Mouse (Mus musculus): Measurements from ENCODE around the gene Gpr34. TPM values are rescaled to one million over a fixed set of nuclear protein-coding genes. Genes with fewer than 3 reads are reported as not detected.

Gpr34 gene
- polyA plus RNA-seq, 1 experiment from 2014 or later, result 2.4 TPM

- H3K4me1 ChIP-seq (ENCODE audit: control insufficient read depth, insufficient read depth, low read length), result no peaks in the 10 kb centered on the region
- H3K36me3 ChIP-seq (ENCODE audit: control insufficient read depth, insufficient read depth, low read length), result no peaks in the 10 kb centered on the region
- H3K4me3 ChIP-seq (replicated peaks; ENCODE audit: low read length), result no peak overlapping the region
- no peaks in the 10 kb centered on the region for H3K9me3 ChIP-seq (replicated peaks; ENCODE audit: control insufficient read depth, low read length)
- H3K27me3 ChIP-seq (ENCODE audit: control insufficient read depth, insufficient read depth, low read length), result no peaks in the 10 kb centered on the region; the same call in 1 of the 2 replicates
- H3K27ac ChIP-seq (ENCODE audit: low read length), result no peak overlapping the region
- no peak overlapping the region for H3K4me2 ChIP-seq (ENCODE audit: low read depth, low read length)
- WGBS, result 5% methylated on average over 1 of the region's 1 CpGs
- no peak for ATAC-seq (ENCODE audit: insufficient read depth, low FRiP score)
- no peak overlapping the region for H3K9ac ChIP-seq (ENCODE audit: low read length)
Measured at GRCm38 (mm10) chrX:13656721-13657120, 24.8 kb downstream of the Gpr34 start.

DNA sequence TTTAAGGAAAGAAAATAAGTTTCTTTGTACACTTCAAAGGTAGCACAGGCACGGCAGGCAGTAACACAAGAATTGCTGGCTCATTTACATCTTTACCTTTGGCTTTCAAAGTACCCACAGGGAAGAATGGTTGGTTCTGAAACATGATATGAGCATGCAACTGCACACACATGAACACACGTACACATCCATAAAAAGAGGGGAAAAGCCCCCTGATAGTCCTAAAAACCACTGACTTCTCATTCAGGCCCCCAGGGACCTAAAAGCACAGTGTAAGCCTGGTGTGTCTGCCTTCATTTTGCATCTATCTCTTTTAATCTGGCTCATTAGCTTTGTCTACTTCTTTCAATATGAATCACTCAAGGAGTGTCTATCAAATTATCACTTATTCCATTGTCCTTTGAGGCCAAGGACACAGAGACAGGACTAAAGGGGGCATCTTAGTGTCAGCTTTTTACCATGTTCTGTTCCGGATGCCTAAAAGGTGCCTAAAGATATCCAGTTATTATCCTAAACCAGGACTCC is 26.8 kb downstream of the Gpr34 start:
- H3K4me3 ChIP-seq (replicated peaks; ENCODE audit: low read length), result no peak overlapping the region
- no peaks in the 10 kb centered on the region for H3K9me3 ChIP-seq (replicated peaks; ENCODE audit: control insufficient read depth, low read length)
- ATAC-seq (ENCODE audit: insufficient read depth, low FRiP score), result no peak
- no peaks in the 10 kb centered on the region for H3K36me3 ChIP-seq (ENCODE audit: control insufficient read depth, insufficient read depth, low read length)
- H3K4me1 ChIP-seq (ENCODE audit: control insufficient read depth, insufficient read depth, low read length), result no peaks in the 10 kb centered on the region
- 73% methylated on average over 3 of the region's 3 CpGs for WGBS
- H3K9ac ChIP-seq (ENCODE audit: low read length), result no peak overlapping the region
- H3K4me2 ChIP-seq (ENCODE audit: low read depth, low read length), result no peak overlapping the region
- H3K27ac ChIP-seq (ENCODE audit: low read length), result no peak overlapping the region
- no peaks in the 10 kb centered on the region; the same call in 1 of the 2 replicates for H3K27me3 ChIP-seq (ENCODE audit: control insufficient read depth, insufficient read depth, low read length)

- ATAC-seq (ENCODE audit: insufficient read depth, low FRiP score), result no peak
- no peak overlapping the region for H3K9ac ChIP-seq (ENCODE audit: low read length)
- no peak overlapping the region for H3K4me3 ChIP-seq (replicated peaks; ENCODE audit: low read length)
- H3K4me1 ChIP-seq (ENCODE audit: control insufficient read depth, insufficient read depth, low read length), result no peaks in the 10 kb centered on the region
- H3K27ac ChIP-seq (ENCODE audit: low read length), result no peak overlapping the region
- H3K27me3 ChIP-seq (ENCODE audit: control insufficient read depth, insufficient read depth, low read length), result no peaks in the 10 kb centered on the region; the same call in 1 of the 2 replicates
- no peak overlapping the region for H3K4me2 ChIP-seq (ENCODE audit: low read depth, low read length)
- H3K36me3 ChIP-seq (ENCODE audit: control insufficient read depth, insufficient read depth, low read length), result no peaks in the 10 kb centered on the region
- WGBS, result 76% methylated on average over 4 of the region's 4 CpGs
- H3K9me3 ChIP-seq (replicated peaks; ENCODE audit: control insufficient read depth, low read length), result no peaks in the 10 kb centered on the region
Measured at GRCm38 (mm10) chrX:13659201-13659890, 27.5 kb downstream of the Gpr34 start.

- Histone ChIP-seq H3K4me3 (replicated peaks; ENCODE audit: low read length) (no peak within 1 kb of the TSS), H3K36me3 (ENCODE audit: control insufficient read depth, insufficient read depth, low read length) (no peaks in the 10 kb centered on the region), H3K4me2 (ENCODE audit: low read depth, low read length) (no peak within 1 kb of the TSS), H3K9me3 (replicated peaks; ENCODE audit: control insufficient read depth, low read length) (no peaks in the 10 kb centered on the region), H3K9ac (ENCODE audit: low read length) (no peak within 1 kb of the TSS), H3K27me3 (ENCODE audit: control insufficient read depth, insufficient read depth, low read length) (no peaks in the 10 kb centered on the region; the same call in 1 of the 2 replicates), H3K4me1 (ENCODE audit: control insufficient read depth, insufficient read depth, low read length) (no peaks in the 10 kb centered on the region), H3K27ac (ENCODE audit: low read length) (no peak within 1 kb of the TSS)
- ATAC-seq (ENCODE audit: insufficient read depth, low FRiP score), result no peak
- WGBS, result 88% methylated on average over 5 of the region's 5 CpGs
Measured at GRCm38 (mm10) chrX:13661063-13661462, 29.2 kb downstream of the Gpr34 start, which contains the start of gene Gpr82. Gene Gpr82, plus strand, starts transcription at chrX:13661363.

- no peak overlapping the region for H3K4me2 ChIP-seq (ENCODE audit: low read depth, low read length)
- no peaks in the 10 kb centered on the region for H3K27me3 ChIP-seq (ENCODE audit: control insufficient read depth, insufficient read depth, low read length)
- H3K27ac ChIP-seq (ENCODE audit: low read length), result no peak overlapping the region
- no peak overlapping the region for H3K9ac ChIP-seq (ENCODE audit: low read length)
- no peaks in the 10 kb centered on the region for H3K9me3 ChIP-seq (replicated peaks; ENCODE audit: control insufficient read depth, low read length)
- WGBS, result 80% methylated on average over 5 of the region's 5 CpGs
- ATAC-seq (ENCODE audit: insufficient read depth, low FRiP score), result no peak
- H3K36me3 ChIP-seq (ENCODE audit: control insufficient read depth, insufficient read depth, low read length), result no peaks in the 10 kb centered on the region
- H3K4me1 ChIP-seq (ENCODE audit: control insufficient read depth, insufficient read depth, low read length), result no peaks in the 10 kb centered on the region
- H3K4me3 ChIP-seq (replicated peaks; ENCODE audit: low read length), result no peak overlapping the region
Measured at GRCm38 (mm10) chrX:13668867-13669266, 37.0 kb downstream of the Gpr34 start.

DNA sequence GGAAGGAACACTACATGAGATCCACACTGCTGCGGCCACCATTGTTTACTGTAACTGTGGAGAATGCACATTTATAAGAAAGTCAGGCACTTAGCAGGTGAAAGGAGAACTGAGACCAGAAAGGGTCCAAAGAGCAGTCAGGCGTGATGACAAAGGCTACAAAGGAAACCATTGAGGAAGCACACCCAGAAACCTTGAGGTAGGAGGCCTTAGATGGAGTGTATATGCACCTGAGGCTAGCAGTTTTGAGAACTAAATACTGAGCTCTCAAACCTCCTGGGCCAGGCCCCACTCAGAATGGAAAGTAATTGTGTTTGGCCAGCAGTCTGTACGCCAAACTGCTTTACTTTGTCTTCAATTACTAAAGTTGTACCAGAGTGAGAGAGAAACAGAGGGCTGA is 38.5 kb downstream of the Gpr34 start:
- 69% methylated on average over 3 of the region's 3 CpGs for WGBS
- H3K36me3 ChIP-seq (ENCODE audit: control insufficient read depth, insufficient read depth, low read length), result no peaks in the 10 kb centered on the region
- no peaks in the 10 kb centered on the region for H3K4me1 ChIP-seq (ENCODE audit: control insufficient read depth, insufficient read depth, low read length)
- H3K27ac ChIP-seq (ENCODE audit: low read length), result no peak overlapping the region
- H3K27me3 ChIP-seq (ENCODE audit: control insufficient read depth, insufficient read depth, low read length), result no peaks in the 10 kb centered on the region
- no peak overlapping the region for H3K9ac ChIP-seq (ENCODE audit: low read length)
- no peaks in the 10 kb centered on the region for H3K9me3 ChIP-seq (replicated peaks; ENCODE audit: control insufficient read depth, low read length)
- no peak for ATAC-seq (ENCODE audit: insufficient read depth, low FRiP score)
- no peak overlapping the region for H3K4me3 ChIP-seq (replicated peaks; ENCODE audit: low read length)
- H3K4me2 ChIP-seq (ENCODE audit: low read depth, low read length), result no peak overlapping the region

DNA sequence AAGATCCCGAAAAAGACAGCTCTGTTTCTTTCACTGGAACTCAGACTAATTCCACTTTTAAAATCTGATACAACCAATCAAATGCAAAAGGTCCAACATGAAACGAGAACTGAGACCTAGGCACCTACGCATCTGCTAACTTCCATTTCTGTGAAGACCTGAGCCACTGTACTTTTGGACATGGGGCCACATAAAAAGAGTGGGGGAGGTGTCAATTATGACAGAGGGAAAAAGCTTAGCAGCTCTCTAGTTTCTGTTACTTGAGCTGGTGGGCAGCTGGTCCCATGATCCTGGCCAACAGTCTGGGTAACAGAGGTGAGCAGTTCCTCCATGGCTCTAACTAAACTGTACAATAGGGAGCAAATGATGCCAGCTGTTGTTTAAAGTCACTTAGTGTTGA is 41.1 kb downstream of the Gpr34 start:
- Histone ChIP-seq H3K4me2 (ENCODE audit: low read depth, low read length) (no peak overlapping the region), H3K27me3 (ENCODE audit: control insufficient read depth, insufficient read depth, low read length) (no peaks in the 10 kb centered on the region), H3K36me3 (ENCODE audit: control insufficient read depth, insufficient read depth, low read length) (no peaks in the 10 kb centered on the region), H3K9ac (ENCODE audit: low read length) (no peak overlapping the region), H3K27ac (ENCODE audit: low read length) (no peak overlapping the region), H3K9me3 (replicated peaks; ENCODE audit: control insufficient read depth, low read length) (no peaks in the 10 kb centered on the region), H3K4me1 (ENCODE audit: control insufficient read depth, insufficient read depth, low read length) (no peaks in the 10 kb centered on the region), H3K4me3 (replicated peaks; ENCODE audit: low read length) (no peak overlapping the region)
- ATAC-seq (ENCODE audit: insufficient read depth, low FRiP score), result no peak
- 84% methylated on average over 3 of the region's 3 CpGs for WGBS

- WGBS, result 84% methylated on average over 3 of the region's 3 CpGs
- no peak for ATAC-seq (ENCODE audit: insufficient read depth, low FRiP score)
Measured at GRCm38 (mm10) chrX:13681748-13682147, 49.9 kb downstream of the Gpr34 start.

DNA sequence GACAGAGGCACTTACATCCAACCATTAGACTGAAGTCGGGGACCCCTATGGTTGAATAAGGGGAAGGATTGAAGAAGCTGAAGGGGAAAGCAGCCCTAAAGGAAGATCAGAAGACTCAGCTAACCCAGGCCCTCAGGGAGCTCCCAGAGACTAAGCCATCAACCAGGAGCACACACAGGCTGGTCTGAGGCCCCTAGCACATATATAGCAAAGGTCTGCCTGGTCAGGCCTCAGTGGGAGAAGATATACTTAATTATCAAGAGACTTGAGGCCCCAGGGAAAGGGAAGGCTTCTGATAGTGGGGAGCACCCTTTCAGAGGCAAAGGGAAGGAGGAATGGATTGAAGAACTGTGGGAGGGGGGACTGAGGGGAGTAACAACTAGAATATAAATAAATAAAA is 54.7 kb downstream of the Gpr34 start:
- Histone ChIP-seq H3K9ac (ENCODE audit: low read length) (no peak overlapping the region), H3K36me3 (ENCODE audit: control insufficient read depth, insufficient read depth, low read length) (no peaks in the 10 kb centered on the region), H3K4me2 (ENCODE audit: low read depth, low read length) (no peak overlapping the region), H3K4me1 (ENCODE audit: control insufficient read depth, insufficient read depth, low read length) (no peaks in the 10 kb centered on the region), H3K9me3 (replicated peaks; ENCODE audit: control insufficient read depth, low read length) (no peaks in the 10 kb centered on the region), H3K27ac (ENCODE audit: low read length) (no peak overlapping the region), H3K4me3 (replicated peaks; ENCODE audit: low read length) (no peak overlapping the region), H3K27me3 (ENCODE audit: control insufficient read depth, insufficient read depth, low read length) (no peaks in the 10 kb centered on the region)
- WGBS, result 81% methylated on average over 1 of the region's 1 CpGs
- no peak for ATAC-seq (ENCODE audit: insufficient read depth, low FRiP score)

More at GRCm38 (mm10) chrX:13681748-13682147, 49.9 kb downstream of the Gpr34 start:
- Histone ChIP-seq H3K27ac (ENCODE audit: low read length) (no peak overlapping the region), H3K9ac (ENCODE audit: low read length) (no peak overlapping the region), H3K36me3 (ENCODE audit: control insufficient read depth, insufficient read depth, low read length) (no peaks in the 10 kb centered on the region), H3K27me3 (ENCODE audit: control insufficient read depth, insufficient read depth, low read length) (no peaks in the 10 kb centered on the region), H3K9me3 (replicated peaks; ENCODE audit: control insufficient read depth, low read length) (no peaks in the 10 kb centered on the region), H3K4me1 (ENCODE audit: control insufficient read depth, insufficient read depth, low read length) (no peaks in the 10 kb centered on the region), H3K4me2 (ENCODE audit: low read depth, low read length) (no peak overlapping the region), H3K4me3 (replicated peaks; ENCODE audit: low read length) (no peak overlapping the region)
